Mouse (Mus musculus) adipocyte (in vitro differentiated cells): ENCODE data around the gene Fbxw4.
A peak's percentile ranks its signal among the peaks of the same experiment; 100 is the strongest.
"Not testable (repeated sequence)": the region's sequence is repeated elsewhere in the genome, so short reads cannot be mapped to it uniquely, and the experiment has no call there.

Source experiments
- DNase-seq: peaks from one replicate; pipeline ENCODE4 v3.0.0-alpha.2; 2016; ENCODE audit warnings: low spot score

Gene Fbxw4

DNA sequence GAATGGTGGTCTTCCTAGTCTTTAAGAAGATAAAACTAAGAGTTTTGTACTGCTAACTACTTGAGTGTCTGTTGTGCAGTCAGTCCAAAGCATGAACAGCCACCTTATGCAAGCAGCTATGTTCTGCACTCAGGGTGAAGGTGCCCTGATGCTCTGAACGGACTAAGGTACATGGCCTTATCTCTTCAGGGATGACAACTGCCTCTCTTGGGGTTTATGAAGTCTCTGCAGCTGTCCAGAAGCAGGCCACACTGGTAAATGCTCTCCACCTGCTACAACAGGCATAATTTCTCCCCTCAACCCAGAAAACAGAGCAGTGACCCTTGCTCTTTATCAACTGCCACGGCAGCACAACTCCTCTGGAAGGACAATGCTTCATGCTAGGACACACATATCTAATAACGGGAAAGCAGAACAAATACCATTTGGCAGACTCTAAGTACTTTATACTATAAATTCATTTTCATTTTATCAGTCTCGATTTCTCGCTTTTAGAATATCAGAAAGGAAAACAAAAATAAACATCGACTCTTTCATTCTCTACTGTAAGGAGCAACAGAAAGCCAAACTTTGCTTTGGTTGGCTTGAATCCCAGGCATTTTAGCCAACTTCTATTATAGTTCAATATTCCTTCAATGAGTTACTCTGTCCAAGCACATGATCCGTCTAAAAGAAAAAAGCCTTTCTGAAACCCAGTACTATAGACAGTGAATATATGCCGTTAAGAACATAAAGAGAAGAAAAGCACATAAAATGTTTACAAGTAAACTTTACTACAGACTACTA lies 3.1 kb downstream of the Fbxw4 start:
- DNase-seq: peak; percentile 83

DNA sequence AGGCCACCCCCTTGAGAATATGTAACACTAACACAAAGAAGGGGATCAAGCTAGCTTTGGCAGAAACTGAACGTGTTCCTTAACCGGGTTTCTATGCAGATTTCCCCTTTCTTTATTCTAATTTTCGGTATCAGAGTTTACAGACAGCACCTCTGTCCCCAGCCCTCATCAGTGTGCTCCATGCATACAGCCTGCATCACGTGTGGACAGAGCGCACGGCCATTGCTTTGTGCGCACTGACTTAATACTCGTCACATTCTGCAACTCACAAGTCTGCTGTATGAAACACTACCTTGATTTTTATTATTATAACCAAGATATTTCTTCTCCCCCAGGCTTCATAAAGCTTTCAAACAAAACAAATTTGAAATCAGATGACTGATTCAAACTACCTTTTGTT lies 4.2 kb downstream of the Fbxw4 start:
- no peak for DNase-seq

DNA sequence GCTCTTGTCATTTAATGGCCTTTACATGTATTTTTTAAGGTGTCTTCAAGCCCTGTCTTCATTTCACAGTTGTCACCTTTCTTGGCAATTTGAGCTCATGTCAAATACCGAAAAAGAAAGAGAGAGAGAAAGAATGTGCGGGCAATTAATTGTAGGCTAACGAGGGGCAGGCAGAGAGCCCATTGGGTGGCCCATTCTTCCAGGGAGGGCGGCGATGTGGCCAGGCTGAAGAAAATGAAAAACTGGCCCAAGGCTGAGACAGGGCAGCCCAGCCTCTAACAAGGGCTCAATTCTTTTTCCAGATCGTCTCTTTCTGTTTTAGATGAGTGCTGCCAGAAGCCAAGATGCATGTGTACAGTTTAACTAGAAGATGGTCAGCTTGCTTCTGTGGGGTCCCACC lies 6.1 kb downstream of the Fbxw4 start:
- no peak for DNase-seq

DNA sequence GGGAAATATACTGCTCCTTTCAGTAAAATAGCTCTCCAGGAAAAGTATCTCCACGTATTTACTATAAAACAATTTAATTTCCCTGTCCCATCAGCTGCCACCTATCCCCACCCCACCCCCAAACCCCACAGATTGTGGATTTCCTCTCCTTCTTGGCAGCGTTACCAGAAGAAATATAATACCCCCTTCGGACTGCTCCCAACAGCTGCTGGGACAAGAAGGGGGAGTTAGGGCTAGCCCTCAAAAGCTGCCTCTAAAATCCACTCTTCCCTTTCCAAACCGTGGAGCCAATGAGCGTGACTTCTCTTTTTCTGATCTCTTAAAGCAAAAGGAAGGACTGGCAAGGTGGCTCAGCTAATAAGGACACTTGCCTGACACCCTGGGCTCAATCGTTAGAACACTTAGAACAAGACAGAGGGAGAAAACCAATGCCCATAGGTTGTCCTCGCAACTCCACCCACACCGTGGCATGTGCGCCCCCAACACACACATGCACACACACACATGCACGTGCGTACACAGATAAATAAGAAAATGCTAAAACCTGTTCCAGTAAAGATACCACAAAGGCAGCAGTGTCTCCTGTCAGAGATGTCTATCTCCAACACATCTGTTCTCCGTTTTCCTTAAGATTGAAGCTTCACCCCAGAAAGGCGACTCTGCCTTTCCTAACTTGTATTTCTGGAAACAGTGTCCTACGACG lies 7.7 kb downstream of the Fbxw4 start:
- peak; percentile 40 for DNase-seq

DNA sequence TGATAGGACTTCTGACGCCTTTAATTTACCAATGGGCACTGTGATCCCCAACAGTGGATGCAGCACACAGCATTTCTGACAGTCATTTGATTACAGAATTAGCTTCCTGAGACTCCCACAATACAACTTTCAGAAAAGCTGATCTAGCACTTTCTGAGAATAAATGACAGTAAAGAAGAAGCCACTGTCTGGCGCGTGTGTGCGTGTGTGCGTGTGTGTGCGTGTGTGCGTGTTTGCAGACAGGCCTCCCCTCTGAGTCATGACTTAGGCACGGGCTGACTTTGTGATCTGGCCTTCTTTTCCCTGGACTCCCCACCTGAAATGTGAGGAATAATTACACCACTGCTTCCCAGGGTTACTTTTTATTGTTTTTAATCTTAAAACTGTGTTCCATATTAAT lies 8.6 kb downstream of the Fbxw4 start:
- no peak for DNase-seq

DNA sequence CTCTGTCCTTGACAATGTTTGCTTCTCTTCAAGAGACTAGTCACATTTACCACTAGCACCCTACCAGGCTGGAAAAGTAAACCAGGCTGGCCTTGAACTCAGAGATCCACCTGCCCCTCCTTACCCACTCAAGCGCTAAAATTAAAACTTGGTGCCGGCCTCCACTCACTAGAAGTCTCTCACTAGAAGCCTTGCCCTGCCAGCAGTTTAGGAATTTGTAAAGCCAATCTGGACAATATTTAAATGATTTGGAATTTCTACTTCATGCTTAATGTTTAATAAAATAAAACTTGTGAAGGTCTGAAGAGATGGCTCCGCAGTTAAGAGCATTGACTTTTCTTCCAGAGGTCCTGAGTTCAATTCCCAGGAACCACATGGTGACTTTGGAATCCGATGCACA lies 10.3 kb downstream of the Fbxw4 start:
- peak; percentile 43 for DNase-seq

DNA sequence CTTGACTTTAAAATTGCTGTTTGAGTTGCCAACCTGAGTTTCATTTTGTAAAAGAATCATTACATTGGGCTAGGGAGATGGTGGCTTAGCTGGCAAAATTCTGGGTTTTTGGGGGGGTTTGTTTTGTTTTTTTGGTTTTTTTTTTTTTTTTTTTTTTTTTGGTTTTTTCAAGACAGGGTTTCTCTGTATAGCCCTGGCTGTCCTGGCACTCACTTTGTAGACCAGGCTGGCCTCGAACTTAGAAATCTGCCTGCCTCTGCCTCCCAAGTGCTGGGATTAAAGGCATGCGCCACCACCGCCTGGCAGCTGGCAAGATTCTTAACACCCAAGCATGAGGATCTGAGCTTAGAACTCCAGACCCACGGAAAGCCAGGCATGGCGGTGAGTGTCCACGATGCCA lies 11.6 kb downstream of the Fbxw4 start:
- DNase-seq: not testable (repeated sequence)

DNA sequence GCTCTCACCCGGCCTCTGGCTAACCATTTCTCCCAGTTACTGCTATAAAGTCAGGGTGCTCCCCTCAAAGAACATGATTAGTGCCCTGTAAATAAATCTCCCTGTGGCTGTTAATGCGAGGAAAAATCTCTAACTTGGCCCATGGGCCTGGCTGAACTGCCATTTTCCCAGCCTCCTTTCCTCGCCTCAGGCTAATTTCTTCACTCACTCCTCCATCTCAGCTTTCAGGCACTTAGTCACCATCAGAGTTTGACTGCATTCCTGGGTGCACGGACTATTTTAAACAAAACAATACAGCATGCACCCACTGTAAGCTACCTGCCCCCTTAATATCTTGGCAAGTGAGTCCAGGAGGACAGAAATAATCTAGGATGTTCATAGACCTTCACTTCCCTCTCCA lies 13.2 kb downstream of the Fbxw4 start:
- DNase-seq: no peak

DNA sequence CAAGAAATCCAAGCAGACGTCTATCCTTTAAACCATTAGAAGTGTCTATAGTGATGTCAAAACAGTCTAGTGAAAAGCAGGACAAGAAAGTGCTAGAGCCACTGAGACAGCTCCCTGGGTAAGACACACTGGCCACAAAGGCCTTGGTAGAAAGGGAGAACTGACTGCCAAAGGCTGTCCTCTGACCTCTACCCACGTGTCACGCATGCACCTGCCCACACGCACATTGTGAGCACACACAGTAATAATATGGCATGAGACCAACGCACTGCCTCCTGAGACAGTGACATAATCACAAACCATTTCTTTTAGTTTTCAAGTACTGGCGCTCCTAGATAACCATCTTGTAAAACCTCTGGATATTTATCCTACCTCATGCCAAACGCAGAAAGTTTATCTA lies 19.4 kb downstream of the Fbxw4 start:
- DNase-seq: no peak

DNA sequence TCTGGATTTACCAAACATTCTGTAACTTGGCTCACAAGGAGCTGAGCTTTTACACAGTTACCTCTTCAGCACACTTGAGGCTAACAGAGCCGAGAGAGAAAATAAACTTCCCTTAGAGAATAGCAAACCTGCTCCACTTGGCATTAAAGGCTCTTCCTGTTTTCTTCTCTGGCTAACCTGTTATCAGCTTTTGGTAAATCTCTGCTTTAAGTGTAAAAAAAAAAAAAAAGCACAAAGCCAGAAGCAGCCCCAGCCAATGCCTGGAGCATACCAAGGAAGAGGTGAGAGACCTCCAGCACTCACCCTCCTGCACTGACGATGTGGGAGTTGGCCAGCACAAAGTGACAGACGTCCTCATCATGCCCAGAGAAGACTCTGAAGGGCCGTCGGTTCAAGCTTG lies 24.2 kb downstream of the Fbxw4 start:
- no peak for DNase-seq

DNA sequence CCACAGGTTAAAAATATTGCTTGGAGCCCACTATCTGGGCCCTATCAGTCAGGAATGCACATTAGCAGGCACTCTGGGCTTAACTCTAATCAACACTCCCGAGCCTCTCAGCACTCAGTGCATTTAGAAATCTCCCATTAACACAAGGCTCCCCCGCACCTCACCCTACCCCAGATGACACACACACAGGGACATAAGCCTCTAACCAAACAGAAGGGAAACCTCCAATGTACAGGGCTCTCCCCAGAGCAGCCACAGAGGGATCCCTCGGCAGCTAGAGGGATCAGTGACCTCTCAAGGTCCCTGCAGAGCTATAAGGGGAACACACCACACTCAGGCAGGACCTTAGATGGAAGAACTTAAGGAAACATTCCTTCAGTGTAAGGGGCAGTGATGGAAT lies 28.5 kb downstream of the Fbxw4 start:
- no peak for DNase-seq

DNA sequence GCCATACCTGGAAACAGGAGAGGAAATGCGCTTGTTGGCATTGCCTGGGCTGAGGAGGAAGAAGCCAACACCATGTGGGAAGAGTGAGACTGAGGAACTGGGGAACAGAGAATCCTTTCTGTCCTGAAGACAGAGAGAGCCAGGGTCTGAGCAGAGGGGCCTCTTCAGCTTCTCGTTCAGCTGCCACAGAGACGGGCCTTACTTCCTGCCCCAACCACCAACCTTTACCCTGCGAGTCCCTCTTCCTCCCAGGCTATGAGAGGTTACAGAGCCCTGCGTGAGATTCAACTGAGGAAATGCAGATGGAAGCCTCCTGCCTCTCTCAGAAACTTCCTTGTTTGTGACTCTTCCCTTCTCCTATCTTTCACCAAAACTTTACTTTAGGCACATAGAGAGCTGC lies 29.2 kb downstream of the Fbxw4 start:
- DNase-seq: no peak

DNA sequence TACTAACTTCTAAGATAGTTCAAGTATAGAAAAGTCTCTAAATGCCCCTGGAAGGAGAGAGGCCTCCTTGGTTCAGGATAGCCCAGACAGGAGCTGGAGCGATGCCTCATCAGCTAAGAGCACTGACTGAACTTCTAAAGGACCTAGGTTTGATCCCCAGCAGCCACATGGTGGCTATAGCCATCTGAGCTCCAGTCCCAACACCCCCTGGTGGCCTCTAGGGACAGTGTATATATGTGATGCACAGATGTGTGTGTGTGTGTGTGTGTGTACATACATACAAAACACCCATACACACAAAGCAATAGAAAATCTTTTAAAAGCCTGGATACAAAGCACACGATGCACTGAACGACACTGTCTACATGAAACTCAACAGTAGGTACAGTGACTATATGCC lies 30.9 kb downstream of the Fbxw4 start:
- no peak for DNase-seq

DNA sequence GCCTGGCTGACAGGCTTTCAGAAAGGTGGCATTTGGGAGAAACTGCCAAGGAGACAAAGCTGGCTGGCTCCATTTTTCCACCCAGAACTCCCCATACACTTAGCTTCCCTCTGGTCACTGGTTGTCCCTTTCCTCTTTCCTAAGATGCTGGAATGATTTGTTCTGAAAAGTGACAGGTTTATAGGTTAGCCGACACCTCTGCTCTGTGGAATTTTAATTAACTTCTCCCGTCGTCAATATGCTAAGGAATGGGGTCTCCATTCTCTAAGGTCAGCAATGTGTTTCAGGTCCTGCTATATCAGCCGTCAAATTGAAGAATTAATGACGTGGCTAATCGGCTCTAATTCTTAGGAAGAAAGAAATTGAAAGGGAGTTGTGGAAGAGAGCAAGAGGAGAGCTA lies 31.5 kb downstream of the Fbxw4 start:
- DNase-seq: no peak

DNA sequence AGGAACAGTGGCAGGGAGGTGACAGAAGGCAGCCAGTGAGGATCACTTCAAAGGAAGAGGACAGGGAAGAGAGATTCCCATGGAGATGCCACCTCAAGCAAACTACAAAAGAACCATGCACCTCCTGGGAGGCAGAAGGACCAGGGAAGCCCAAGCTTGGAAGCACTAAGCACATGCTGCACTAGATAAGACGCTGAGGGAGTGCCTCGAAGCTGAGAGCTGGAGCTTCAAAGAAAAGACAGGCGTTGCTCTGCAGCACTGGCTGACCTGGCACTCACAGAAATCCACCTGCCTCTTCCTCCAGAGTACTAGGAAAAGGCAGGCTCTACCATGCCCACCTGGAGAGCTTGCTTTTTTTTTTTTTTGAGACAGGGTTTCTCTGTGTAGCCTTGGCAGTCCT lies 33.1 kb downstream of the Fbxw4 start:
- DNase-seq: no peak

DNA sequence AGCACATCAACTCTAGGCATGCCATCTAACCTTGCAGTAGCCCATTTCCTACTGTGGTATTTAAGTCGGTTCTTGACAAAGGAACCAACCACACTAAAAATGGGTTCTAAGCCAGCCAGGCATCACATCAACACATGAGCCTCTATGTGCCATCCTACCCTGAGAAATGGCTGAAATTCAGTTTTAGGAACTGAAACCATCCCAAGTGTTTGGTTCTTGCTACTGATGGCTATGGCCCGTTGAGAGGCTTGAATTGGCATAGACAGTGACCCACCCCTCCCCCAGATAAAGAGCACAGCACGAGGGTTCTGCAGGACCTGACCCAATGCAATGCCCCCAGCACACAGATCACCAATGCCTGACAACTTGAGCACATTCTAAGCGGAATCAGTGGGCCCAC lies 36.4 kb downstream of the Fbxw4 start:
- no peak for DNase-seq

DNA sequence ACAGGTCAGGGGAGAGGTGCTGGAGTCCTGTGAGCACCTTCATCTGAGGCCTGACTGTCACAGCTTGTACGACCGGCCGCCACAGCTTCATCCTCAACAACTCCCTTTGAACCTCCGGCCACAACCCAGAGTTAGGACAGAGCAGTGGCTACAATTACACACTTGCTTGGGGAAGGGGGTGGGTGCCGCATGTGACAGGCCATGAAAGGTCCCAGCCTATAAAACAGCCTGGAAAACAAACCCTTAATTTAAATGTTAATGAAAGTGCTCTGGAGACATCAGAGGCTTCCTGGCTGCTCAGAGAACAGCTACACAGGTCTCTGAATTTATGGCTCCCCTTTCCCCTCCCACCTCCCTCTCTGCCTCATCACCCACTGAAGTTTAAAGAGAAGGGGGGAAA lies 38.0 kb downstream of the Fbxw4 start:
- DNase-seq: no peak

DNA sequence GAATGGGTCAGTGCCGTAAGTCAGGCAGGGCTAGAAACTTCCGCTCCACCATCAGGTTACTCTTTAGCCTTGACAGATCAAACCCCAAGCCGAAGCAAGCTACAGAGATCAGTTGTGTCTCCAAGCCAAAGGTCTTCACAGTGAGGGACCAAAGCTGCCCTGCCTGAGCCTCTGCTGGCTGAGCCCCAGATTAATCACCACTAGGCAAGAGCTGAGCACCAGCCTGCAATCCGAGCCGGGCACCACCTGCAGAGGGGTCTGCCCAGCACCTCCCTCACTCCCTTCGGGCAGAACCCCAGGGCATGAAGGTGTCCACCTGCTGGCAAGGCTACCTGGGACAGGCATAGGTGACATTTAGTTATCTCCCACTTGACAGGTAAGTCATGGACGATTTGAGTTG lies 39.1 kb downstream of the Fbxw4 start:
- no peak for DNase-seq

DNA sequence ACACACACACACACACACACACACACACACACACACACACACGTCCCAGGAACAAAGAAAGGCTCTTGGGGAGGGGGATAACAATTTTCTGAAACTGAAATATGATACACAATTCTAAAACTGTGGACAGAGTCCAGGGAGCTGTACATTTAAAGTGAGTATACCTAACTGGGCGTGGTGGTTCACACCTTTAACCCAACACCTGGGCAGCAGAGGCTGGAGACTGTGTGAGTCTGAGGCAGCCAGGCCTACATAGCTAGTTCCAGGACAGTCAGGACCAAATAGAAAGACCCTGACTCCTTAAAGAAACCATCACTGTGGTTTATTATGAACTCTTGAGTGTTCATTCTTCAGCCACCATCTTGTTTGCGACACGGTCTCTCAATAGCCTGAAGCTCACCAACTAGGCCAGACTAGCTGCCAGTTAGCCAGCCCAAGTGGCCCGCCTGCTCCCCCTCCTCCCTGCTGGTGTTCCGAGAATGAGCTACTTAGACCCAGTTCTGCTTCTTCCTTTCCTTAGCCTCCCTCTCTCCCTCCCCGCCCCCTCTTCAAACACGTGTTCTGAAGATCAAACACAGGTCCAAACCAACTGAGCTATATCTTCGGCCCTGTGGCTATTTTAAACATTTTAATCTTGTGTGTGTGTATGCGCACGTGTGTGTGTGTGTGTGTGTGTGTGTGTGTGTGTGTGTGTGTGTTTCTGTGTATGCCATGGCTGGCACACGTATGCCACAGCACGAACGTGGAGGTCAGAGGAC lies 40.2 kb downstream of the Fbxw4 start:
- DNase-seq: no peak

DNA sequence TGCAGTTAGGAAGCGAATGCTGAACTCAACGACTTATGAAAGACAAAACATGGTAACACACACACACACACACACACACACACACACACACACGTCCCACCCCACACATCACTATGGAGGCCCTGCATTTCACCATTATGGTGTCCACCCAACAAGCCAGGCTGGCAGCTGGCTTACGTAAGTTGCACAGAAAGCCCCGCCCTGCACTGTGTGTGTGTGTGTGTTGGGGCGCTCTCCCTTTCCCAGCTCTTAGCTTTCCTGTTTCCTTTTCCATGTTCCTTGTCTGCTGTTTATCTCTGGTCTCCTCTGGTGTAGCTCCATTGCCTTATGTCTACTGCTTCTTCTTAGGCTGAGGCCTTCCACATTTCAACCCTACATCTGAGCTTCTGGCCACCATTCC lies 41.9 kb downstream of the Fbxw4 start:
- no peak for DNase-seq

DNA sequence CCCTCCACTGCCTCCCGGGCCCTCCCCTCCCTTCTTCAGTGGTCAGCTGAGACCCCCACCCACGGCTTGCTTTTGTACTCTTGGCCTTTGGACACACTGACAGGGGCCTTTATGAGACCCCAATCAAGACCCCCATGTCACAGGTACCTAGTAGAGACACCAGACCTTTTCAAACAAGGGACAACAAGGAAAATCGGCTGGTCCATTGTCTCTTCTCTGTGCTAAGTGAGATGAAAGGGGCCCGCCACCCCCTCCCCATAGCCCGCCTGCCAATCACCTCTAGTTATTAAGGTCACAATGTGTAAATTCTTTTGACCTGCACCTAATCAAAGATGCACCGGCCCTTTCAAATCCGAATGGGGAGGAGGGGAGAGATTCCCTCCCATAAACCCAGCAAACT lies 43.4 kb downstream of the Fbxw4 start:
- no peak for DNase-seq

DNA sequence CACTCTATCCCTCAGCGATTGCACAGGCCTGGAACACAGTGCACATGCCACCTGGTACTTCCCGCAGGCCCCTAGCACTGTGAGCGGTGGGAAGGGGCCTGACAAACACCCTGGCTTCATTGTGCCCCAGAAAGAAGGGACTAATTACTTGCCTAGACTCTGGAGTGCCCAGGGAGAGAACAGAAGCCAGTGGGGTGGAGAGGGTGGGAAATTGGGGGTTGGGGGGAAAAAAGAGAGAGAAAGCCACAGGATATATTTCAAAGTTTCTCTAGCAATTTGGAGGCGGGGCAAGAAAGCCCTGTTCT lies 43.9 kb downstream of the Fbxw4 start:
- no peak for DNase-seq

DNA sequence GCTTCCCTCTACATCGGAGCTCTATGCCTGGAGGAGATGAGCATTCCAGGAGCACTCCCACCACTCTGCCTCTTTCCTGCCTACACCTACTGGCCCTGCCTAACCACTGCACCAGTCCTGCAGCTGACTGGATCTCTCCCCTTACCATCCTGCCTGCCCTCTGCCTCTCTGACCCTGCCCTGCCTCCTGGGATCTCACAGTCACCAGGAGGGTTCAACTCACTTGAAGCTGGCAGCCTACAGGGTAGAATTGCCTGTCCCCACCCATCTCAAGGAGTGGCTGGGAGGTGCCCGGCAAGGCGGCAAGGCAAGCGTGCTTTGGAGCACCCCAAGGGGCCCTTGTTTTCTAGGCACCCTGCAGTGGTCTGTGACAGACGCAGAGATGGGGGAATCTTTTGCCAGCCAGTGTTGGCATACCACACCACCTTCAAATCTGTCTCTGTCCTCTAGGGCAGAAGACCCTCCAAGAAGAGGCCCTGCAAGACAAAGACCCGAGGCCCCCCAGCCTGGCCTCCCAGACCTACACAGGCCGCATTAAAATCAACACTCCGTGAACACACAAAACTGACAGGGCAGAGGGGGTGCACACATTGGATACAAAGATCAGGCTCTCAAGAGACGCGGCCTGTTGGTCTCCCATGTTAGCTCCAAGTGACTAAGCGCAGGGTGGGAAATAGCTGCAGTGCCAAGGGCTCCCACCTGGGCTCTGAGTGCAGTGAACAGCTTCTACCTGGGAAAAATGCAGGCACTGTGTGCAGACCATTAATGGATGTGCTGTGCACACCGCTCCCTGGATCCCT lies 44.5 kb downstream of the Fbxw4 start:
- DNase-seq: no peak
